Mouse (Mus musculus) small intestine, adult 10 weeks (tissue): ENCODE measurements around the gene Ppp4c. TPM values are rescaled to one million over a fixed set of nuclear protein-coding genes. Genes with fewer than 3 reads are reported as not detected.

Experiments
- polyA plus RNA-seq: library from polyadenylated mRNA; stranded (reverse); fragments of 350-450 nt; fragmentation: Illumina TruSeq; extraction: RNeasy Lipid Tissue Mini Kit (QIAGEN cat#74804); gene quantifications from one replicate; pipeline ENCODE4 v1.2.3, GENCODE M21; 2014; ENCODE audit warnings: low replicate concordance

Gene Ppp4c
- 24.4 TPM for polyA plus RNA-seq

GRCm38 (mm10) chr7:126791851-126792720, at the start of gene Ppp4c:
Gene Ppp4c (minus strand): TSS chr7:126792496.

GRCm38 (mm10) chr7:126831539-126831938, 39.2 kb upstream of the Ppp4c start, which contains the start of gene 4930451I11Rik:
Gene 4930451I11Rik (minus strand): TSS chr7:126831639.

GRCm38 (mm10) chr7:126797411-126798126, 5.3 kb upstream of the Ppp4c start, which contains the start of gene Fam57b:
Gene Fam57b (plus strand): TSS chr7:126797668.

GRCm38 (mm10) chr7:126780971-126781635, 11.2 kb downstream of the Ppp4c start, which contains the start of gene Tbx6:
Gene Tbx6 (plus strand): TSS chr7:126781483.

GRCm38 (mm10) chr7:126776598-126777057, 15.7 kb downstream of the Ppp4c start, which contains the start of gene Ypel3:
Gene Ypel3 (plus strand): TSS chr7:126776955.

GRCm38 (mm10) chr7:126766201-126766600, 26.1 kb downstream of the Ppp4c start, which contains the start of gene Gdpd3:
Gene Gdpd3 (plus strand): TSS chr7:126766334.

GRCm38 (mm10) chr7:126759050-126759671, 33.1 kb downstream of the Ppp4c start, which contains the start of gene Mapk3:
Gene Mapk3 (plus strand): TSS chr7:126759601.

Other genes starting within 250 kb of the Ppp4c start
- 87.7 TPM for gene Eif3c, start 226.1 kb downstream of the Ppp4c start, polyA plus RNA-seq
- gene Apobr, start 207.6 kb downstream of the Ppp4c start, polyA plus RNA-seq = not detected
- 0.59 TPM for gene Cln3, start 206.7 kb downstream of the Ppp4c start, polyA plus RNA-seq
- not detected for gene Il27, start 197.6 kb downstream of the Ppp4c start, polyA plus RNA-seq
- gene Nupr1, start 161.6 kb downstream of the Ppp4c start, polyA plus RNA-seq = 4.2 TPM
- gene Sgf29, start 143.2 kb downstream of the Ppp4c start, polyA plus RNA-seq = not detected
- gene Sult1a1, start 116.1 kb downstream of the Ppp4c start, polyA plus RNA-seq = 18.3 TPM
- gene Bola2, start 97.1 kb downstream of the Ppp4c start, polyA plus RNA-seq = not detected
- 0.22 TPM for gene Slx1b, start 96.7 kb downstream of the Ppp4c start, polyA plus RNA-seq
- 4.5 TPM for gene Coro1a, start 84.7 kb downstream of the Ppp4c start, polyA plus RNA-seq
- gene Mapk3, start 32.9 kb downstream of the Ppp4c start, polyA plus RNA-seq = 12.0 TPM
- 2.1 TPM for gene Gdpd3, start 26.2 kb downstream of the Ppp4c start, polyA plus RNA-seq
- 5.8 TPM for gene Ypel3, start 15.5 kb downstream of the Ppp4c start, polyA plus RNA-seq
- gene Tbx6, start 11.0 kb downstream of the Ppp4c start, polyA plus RNA-seq = not detected
- not detected for gene Fam57b, start 5.2 kb upstream of the Ppp4c start, polyA plus RNA-seq
- not detected for gene 4930451I11Rik, start 39.1 kb upstream of the Ppp4c start, polyA plus RNA-seq
- not detected for gene Doc2a, start 54.9 kb upstream of the Ppp4c start, polyA plus RNA-seq
- 10.8 TPM for gene Hirip3, start 69.5 kb upstream of the Ppp4c start, polyA plus RNA-seq
- gene Ino80e, start 69.9 kb upstream of the Ppp4c start, polyA plus RNA-seq = 2.2 TPM
- gene Taok2, start 92.2 kb upstream of the Ppp4c start, polyA plus RNA-seq = 4.1 TPM
- 5.0 TPM for gene Tmem219, start 130.4 kb upstream of the Ppp4c start, polyA plus RNA-seq
- 1.8 TPM for gene Kctd13, start 136.4 kb upstream of the Ppp4c start, polyA plus RNA-seq
- not detected for gene Asphd1, start 157.1 kb upstream of the Ppp4c start, polyA plus RNA-seq
- 0.78 TPM for gene Sez6l2, start 158.1 kb upstream of the Ppp4c start, polyA plus RNA-seq
- gene Cdipt, start 183.4 kb upstream of the Ppp4c start, polyA plus RNA-seq = 15.7 TPM
- gene Cdiptos, start 183.6 kb upstream of the Ppp4c start, polyA plus RNA-seq = 0.45 TPM
- 0.74 TPM for gene Mvp, start 222.1 kb upstream of the Ppp4c start, polyA plus RNA-seq
- not detected for gene Pagr1b, start 224.0 kb upstream of the Ppp4c start, polyA plus RNA-seq
- not detected for gene Pagr1a, start 224.9 kb upstream of the Ppp4c start, polyA plus RNA-seq
- 0.52 TPM for gene Gm42742, start 228.6 kb upstream of the Ppp4c start, polyA plus RNA-seq
- gene Prrt2, start 228.7 kb upstream of the Ppp4c start, polyA plus RNA-seq = not detected
- 13.0 TPM for gene Maz, start 234.5 kb upstream of the Ppp4c start, polyA plus RNA-seq
- gene Kif22, start 250.0 kb upstream of the Ppp4c start, polyA plus RNA-seq = 0.97 TPM